Mouse (Mus musculus) mesoderm, embryonic 11.5 days (tissue): ENCODE data around the gene Dbn1.

Experiments
- DNase-seq: peaks from one replicate; pipeline ENCODE4 v3.0.0-alpha.2; 2012; ENCODE audit warnings: low read depth, low spot score

The Dbn1 gene

GRCm38 (mm10) chr13:55487578-55488498 is at the start of gene Dbn1:
Gene Dbn1, minus strand, starts transcription at chr13:55488111.
- no peak for DNase-seq

GRCm38 (mm10) chr13:55536194-55537175 is 48.6 kb upstream of the Dbn1 start, which contains the start of gene Ddx41:
Gene Ddx41, minus strand, starts transcription at chr13:55536658.
- peak; percentile 100 for DNase-seq

- no peak for DNase-seq
These were observed 47.9 kb upstream of the Dbn1 start for GRCm38 (mm10) chr13:55535796-55536193.

GRCm38 (mm10) chr13:55535191-55535590 is 47.3 kb upstream of the Dbn1 start:
- no peak for DNase-seq

GRCm38 (mm10) chr13:55529198-55529915 is 41.4 kb upstream of the Dbn1 start, which contains the start of gene Dok3:
Gene Dok3, minus strand, starts transcription at chr13:55529296.
- DNase-seq: no peak

- DNase-seq: no peak
These were observed 40.2 kb upstream of the Dbn1 start for GRCm38 (mm10) chr13:55527834-55528772.

- no peak for DNase-seq
These were observed 39.3 kb upstream of the Dbn1 start for GRCm38 (mm10) chr13:55527212-55527611.

- no peak for DNase-seq
These were observed 38.0 kb upstream of the Dbn1 start for GRCm38 (mm10) chr13:55525733-55526553.

- no peak for DNase-seq
These were observed 36.2 kb upstream of the Dbn1 start for GRCm38 (mm10) chr13:55523951-55524600.

- no peak for DNase-seq
These were observed 35.4 kb upstream of the Dbn1 start for GRCm38 (mm10) chr13:55523278-55523677.

GRCm38 (mm10) chr13:55522730-55523129 is 34.8 kb upstream of the Dbn1 start:
- no peak for DNase-seq

GRCm38 (mm10) chr13:55519606-55520005 is 31.7 kb upstream of the Dbn1 start:
- no peak for DNase-seq

- peak; percentile 89 for DNase-seq
These were observed 29.0 kb upstream of the Dbn1 start for GRCm38 (mm10) chr13:55516955-55517354.

- DNase-seq: no peak
These were observed 25.9 kb upstream of the Dbn1 start for GRCm38 (mm10) chr13:55513828-55514227.

GRCm38 (mm10) chr13:55513111-55513748 is 25.3 kb upstream of the Dbn1 start, which contains the start of gene Pdlim7:
Gene Pdlim7, minus strand, starts transcription at chr13:55513676.
- peak; percentile 90 for DNase-seq

GRCm38 (mm10) chr13:55512379-55513031 is 24.6 kb upstream of the Dbn1 start:
- DNase-seq: peak; percentile 78

- peak; percentile 39 for DNase-seq
These were observed 23.6 kb upstream of the Dbn1 start for GRCm38 (mm10) chr13:55511492-55511861.
